28 mouse cellular contexts compared by ENCODE assay signal in genomic region chr16:53385176-53385575, GRCm38 (mm10).
DNase-seq lines count a peak whose midpoint lies in the region; ATAC-seq and TF ChIP-seq lines count a peak whose summit lies in the region.
"Had no signal": no experiment of that assay in that cellular context is flagged by ENCODE, and none has a peak within 500 bp of the region (broad histone marks: within the 10 kb centered on the region; RNA-seq: fewer than 3 reads in every experiment).

No protein-coding gene starts in this region.

- ATAC-seq in hindbrain, postnatal 0 days = no peak
- no peak for ATAC-seq in hindbrain, embryonic 14.5 days (ENCODE audit: low FRiP score)
- ATAC-seq: forebrain, embryonic 16.5 days; intestine, postnatal 0 days; Patski had no signal

- no peak overlapping the region for H3K4me2 ChIP-seq in hindbrain, postnatal 0 days (ENCODE audit: low read depth, low read length)
- no peak overlapping the region for H3K4me2 ChIP-seq in hindbrain, embryonic 14.5 days (replicated peaks)
- H3K4me2 ChIP-seq: heart, embryonic 12.5 days; heart, embryonic 15.5 days; hindbrain, embryonic 13.5 days had no signal

- DNase-seq in embryo, embryonic 11 days = peak; percentile 2
- no peak for DNase-seq in embryo, embryonic 10 days (ENCODE audit: low spot score)
- peak; percentile 4 for DNase-seq in hindbrain, postnatal 0 days (ENCODE audit: low spot score)
- no peak for DNase-seq in hindbrain, embryonic 14.5 days (ENCODE audit: low spot score)
- peak; percentile 57 for DNase-seq in brain, embryonic 14.5 days (ENCODE audit: low read depth)
- DNase-seq in mesoderm, embryonic 11.5 days (ENCODE audit: low read depth, low spot score) = peak; percentile 2
- no peak for DNase-seq in layer of hippocampus, postnatal 36 days
- DNase-seq: adrenal gland, postnatal 10 days; adrenal gland, postnatal 36 days; B cell, adult 2 months; cerebellum, adult 11-12 months; cerebellum, adult 8-10 months; cerebellum, postnatal 10 days; cerebellum, postnatal 36 days; gastrocnemius, adult 2 months; gastrocnemius, postnatal 14 days; heart, adult 18-20 months; heart, postnatal 10 days; heart, postnatal 36 days had no signal

- whole genome bisulfite sequencing in hindbrain, postnatal 0 days = 75% methylated on average over 4 of the region's 4 CpGs
- WGBS in hindbrain, embryonic 14.5 days = 64% methylated on average over 4 of the region's 4 CpGs

- H3K9me3 ChIP-seq in hindbrain, postnatal 0 days (ENCODE audit: low read length) = no peaks in the 10 kb centered on the region
- no peaks in the 10 kb centered on the region for H3K9me3 ChIP-seq in hindbrain, embryonic 14.5 days (ENCODE audit: control insufficient read depth, low read length)
- H3K9me3 ChIP-seq: heart, embryonic 15.5 days had no signal

- no peaks in the 10 kb centered on the region for H3K27me3 ChIP-seq in hindbrain, postnatal 0 days (ENCODE audit: insufficient read depth, low read length)
- H3K27me3 ChIP-seq in hindbrain, embryonic 14.5 days (ENCODE audit: control insufficient read depth, insufficient read depth, low read length) = no peaks in the 10 kb centered on the region
- H3K27me3 ChIP-seq: CH12.LX; heart, embryonic 12.5 days; heart, embryonic 15.5 days; hindbrain, embryonic 13.5 days; Patski had no signal

- no peak for TF ChIP-seq POLR2A in brain, embryonic 14.5 days (IDR thresholded peaks at IDR 0.05; ENCODE audit: borderline replicate concordance, extremely low read depth, insufficient read depth, insufficient read length, poor library complexity, severe bottlenecking)

- no peak overlapping the region for H3K27ac ChIP-seq in hindbrain, postnatal 0 days
- no peak overlapping the region for H3K27ac ChIP-seq in hindbrain, embryonic 14.5 days
- H3K27ac ChIP-seq: gastrocnemius, adult 2 months; heart, embryonic 15.5 days; hindbrain, embryonic 10.5 days; hindbrain, embryonic 13.5 days had no signal

- no peak overlapping the region for H3K4me3 ChIP-seq in hindbrain, postnatal 0 days (ENCODE audit: low read length)
- H3K4me3 ChIP-seq in hindbrain, embryonic 14.5 days (replicated peaks; ENCODE audit: low read length) = no peak overlapping the region
- H3K4me3 ChIP-seq: gastrocnemius, adult 2 months; heart, embryonic 12.5 days; heart, embryonic 15.5 days; hindbrain, embryonic 10.5 days; hindbrain, embryonic 13.5 days had no signal

- H3K36me3 ChIP-seq in hindbrain, postnatal 0 days (ENCODE audit: insufficient read depth, low read length) = no peaks in the 10 kb centered on the region
- no peaks in the 10 kb centered on the region for H3K36me3 ChIP-seq in hindbrain, embryonic 14.5 days (replicated peaks; ENCODE audit: control insufficient read depth, insufficient read depth)
- H3K36me3 ChIP-seq: G1E; heart, embryonic 12.5 days; heart, embryonic 15.5 days; hindbrain, embryonic 10.5 days; hindbrain, embryonic 13.5 days had no signal

- H3K9ac ChIP-seq in hindbrain, postnatal 0 days (replicated peaks; ENCODE audit: low read length) = no peak overlapping the region
- H3K9ac ChIP-seq in hindbrain, embryonic 14.5 days = no peak overlapping the region
- H3K9ac ChIP-seq: heart, embryonic 12.5 days; heart, embryonic 15.5 days; hindbrain, embryonic 13.5 days had no signal

- no peaks in the 10 kb centered on the region for H3K4me1 ChIP-seq in hindbrain, postnatal 0 days (ENCODE audit: insufficient read depth, low read length)
- no peaks in the 10 kb centered on the region for H3K4me1 ChIP-seq in hindbrain, embryonic 14.5 days (replicated peaks; ENCODE audit: control insufficient read depth, insufficient read depth, low read length)
- H3K4me1 ChIP-seq: heart, embryonic 12.5 days; heart, embryonic 15.5 days; hindbrain, embryonic 10.5 days; hindbrain, embryonic 13.5 days had no signal

- no peak for TF ChIP-seq CTCF in hindbrain, postnatal 0 days (IDR thresholded peaks at IDR 0.05; ENCODE audit: low read depth)
- TF ChIP-seq CTCF in brain, embryonic 14.5 days (IDR thresholded peaks at IDR 0.05; ENCODE audit: borderline replicate concordance, extremely low read depth, insufficient read depth, insufficient read length) = no peak

Comparison
In these comparisons a context has a peak if more than half of its experiments do, and no peak if none do; other contexts are left out.
1. DNase-seq: peak in embryo, embryonic 11 days (single experiment), hindbrain, postnatal 0 days (single experiment), brain, embryonic 14.5 days (single experiment) and mesoderm, embryonic 11.5 days (single experiment); none in embryo, embryonic 10 days (single experiment), hindbrain, embryonic 14.5 days (single experiment) and layer of hippocampus, postnatal 36 days (0 of 2).